Mouse (Mus musculus) heart, postnatal 14 days (tissue): ENCODE results near the gene Vmn1r181. TPM values are rescaled to one million over a fixed set of nuclear protein-coding genes. Genes with fewer than 3 reads are reported as not detected.
A peak's percentile ranks its signal among the peaks of the same experiment; 100 is the strongest.
"Not testable (repeated sequence)": the region's sequence is repeated elsewhere in the genome, so short reads cannot be mapped to it uniquely, and the experiment has no call there.

Source experiments
- DNase-seq, 2 experiments: peaks; one replicate each; pipeline ENCODE4 v3.0.0; 2021 to 2022
- intact Hi-C: fragments of 180-260 bp; cut with DNase I; formaldehyde crosslinking; loops from one replicate; pipeline ENCODE4 v1.15.1; 2025
- long read RNA-seq, 2 experiments: library from polyadenylated mRNA; stranded (forward); transcript quantifications; one replicate each; pipeline ENCODE4 v2.0.0; 2021
- total RNA-seq, 2 experiments: library from RNA; stranded (reverse); gene quantifications; 2 replicates each; pipeline ENCODE4 v1.2.3; 2021

The Vmn1r181 gene
- not detected for total RNA-seq
- long read RNA-seq, experiment 1: 0 reads
- long read RNA-seq, experiment 2: 0 reads

GRCm38 (mm10) chr7:23974315-23974714, at the start of gene Vmn1r181:
Gene Vmn1r181 (plus strand): TSS chr7:23974615.
- intact Hi-C loops, DNase-seq: not testable (repeated sequence)

DNA sequence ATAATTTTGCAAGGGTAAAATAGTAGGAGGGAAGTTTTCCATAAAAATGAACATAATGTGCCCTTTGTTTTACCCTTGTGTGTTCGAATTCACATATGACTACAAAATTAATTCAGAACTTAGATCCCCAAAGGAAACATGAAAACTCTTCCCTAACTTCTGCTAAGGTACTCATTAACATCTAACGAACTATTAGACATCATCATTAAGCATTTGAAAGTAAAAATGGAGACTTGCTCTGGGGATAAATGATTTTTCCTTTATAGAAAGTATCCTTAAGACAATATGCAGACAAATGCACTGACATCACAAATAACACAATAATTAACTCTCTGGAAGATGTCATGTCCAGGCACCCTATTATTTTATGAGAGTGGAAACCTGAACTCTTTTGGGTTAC, 47.7 kb upstream of the Vmn1r181 start, which contains the start of gene Vmn1r179:
TSS of gene Vmn1r179 (plus strand) at position 301 of the 400 bp plus-strand sequence.
- DNase-seq: no peak
- intact Hi-C loops: no loop called here

DNA sequence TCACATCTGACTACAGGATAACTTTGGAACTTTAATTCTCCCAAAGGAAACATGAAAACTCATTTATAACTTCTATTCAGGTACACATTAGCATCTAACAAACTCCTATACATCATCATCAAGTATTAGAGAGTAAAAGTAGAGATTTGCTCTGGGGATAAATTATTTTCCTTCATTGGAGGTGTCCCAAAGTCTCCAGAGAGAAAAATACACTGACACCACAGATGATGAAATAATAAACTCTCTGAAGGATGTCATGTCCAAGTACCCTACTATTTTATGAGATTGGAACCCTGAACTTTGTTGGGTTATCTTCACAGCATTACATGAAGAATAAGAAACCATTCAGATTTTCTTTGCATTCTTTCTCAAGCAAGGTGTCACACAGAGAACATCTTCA, 24.1 kb upstream of the Vmn1r181 start, which contains the start of gene Vmn1r180:
TSS of gene Vmn1r180 (plus strand) at position 301 of the 400 bp plus-strand sequence.
- intact Hi-C loops: no loop called here

DNA sequence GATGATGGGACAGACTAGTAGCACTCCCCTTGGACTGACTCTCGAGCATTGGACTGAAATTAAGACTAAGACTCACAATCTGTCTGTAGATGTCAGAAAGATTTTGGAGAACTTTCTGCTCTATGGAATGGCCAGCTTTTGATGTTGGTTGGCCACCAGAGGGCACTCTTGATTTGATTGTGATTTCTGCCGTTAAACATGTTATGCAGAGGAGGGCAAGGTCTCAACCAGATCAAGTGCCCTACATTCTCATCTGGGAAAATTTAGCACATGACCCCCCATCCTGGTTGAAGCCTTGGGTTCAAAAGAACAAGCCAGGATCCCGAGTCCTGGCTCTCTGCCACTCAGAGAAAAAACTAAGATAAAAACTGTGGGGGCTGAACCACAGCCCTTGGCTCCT, 6.4 kb upstream of the Vmn1r181 start:
- intact Hi-C loops: loop anchor here (5.0 kb wide), 2 partner anchors 329 to 419 kb away; no protein-coding TSS in a partner anchor
- peak in 1 of 2 experiments; percentile 29 for DNase-seq

More for the DNA sequence above, 24.1 kb upstream of the Vmn1r181 start, which contains the start of gene Vmn1r180:
- no peak for DNase-seq

- intact Hi-C loops: loop anchor here (5.0 kb wide), 1 partner anchor 36 kb away; no protein-coding TSS in a partner anchor
- DNase-seq: no peak
Observed at GRCm38 (mm10) chr7:24001391-24001790, 27.0 kb downstream of the Vmn1r181 start, which contains the start of gene V1rd19. Gene V1rd19 (plus strand): TSS chr7:24001691.

Other genes starting within 250 kb of the Vmn1r181 start
- not detected for gene Vmn1r174, start 222.3 kb upstream of the Vmn1r181 start, total RNA-seq
- not detected for gene Vmn1r175, start 164.0 kb upstream of the Vmn1r181 start, total RNA-seq
- not detected for gene Vmn1r176, start 137.2 kb upstream of the Vmn1r181 start, total RNA-seq
- gene Vmn1r177, start 108.2 kb upstream of the Vmn1r181 start, total RNA-seq: not detected
- gene Vmn1r178, start 82.6 kb upstream of the Vmn1r181 start, total RNA-seq: not detected
- not detected for gene Vmn1r179, start 47.6 kb upstream of the Vmn1r181 start, total RNA-seq
- gene Vmn1r180, start 24.0 kb upstream of the Vmn1r181 start, total RNA-seq: not detected
- gene V1rd19, start 27.1 kb downstream of the Vmn1r181 start, total RNA-seq: not detected
- not detected for gene Vmn1r183, start 78.6 kb downstream of the Vmn1r181 start, total RNA-seq
- 10 to 100 TPM; 10.4 to 11.0 TPM for gene Zfp180, start 107.3 kb downstream of the Vmn1r181 start, total RNA-seq
- gene Zfp112, start 137.7 kb downstream of the Vmn1r181 start, total RNA-seq: 1 to 10 TPM; 3.1 to 5.1 TPM
- 1 to 10 TPM; 6.7 to 6.8 TPM for gene Zfp235, start 159.6 kb downstream of the Vmn1r181 start, total RNA-seq
- gene Zfp114, start 200.4 kb downstream of the Vmn1r181 start, total RNA-seq: under 1 TPM; 0.12 to 0.15 TPM
- gene Zfp111, start 236.8 kb downstream of the Vmn1r181 start, total RNA-seq: 1 to 10 TPM; 4.0 to 5.0 TPM